Mouse (Mus musculus) olfactory bulb, adult 2 months (tissue): ENCODE measurements around the gene Prrg4.
"Not testable (repeated sequence)": the region's sequence is repeated elsewhere in the genome, so short reads cannot be mapped to it uniquely, and the experiment has no call there.

ENCODE experiments used
- CTCF ChIP-seq: fragments of 200-500 bp; IDR thresholded peaks from 2 replicates; pipeline ENCODE4 v1.5.1; 2012; ENCODE audit warnings: low read depth, mild to moderate bottlenecking, low read length, moderate library complexity; ENCODE audit not compliant: insufficient read depth
- POLR2A ChIP-seq: fragments of 200-500 bp; IDR thresholded peaks from 2 replicates; pipeline ENCODE4 v1.6.1; 2012; ENCODE audit warnings: mild to moderate bottlenecking, low read depth, low read length, moderate library complexity; ENCODE audit not compliant: insufficient read depth

DNA sequence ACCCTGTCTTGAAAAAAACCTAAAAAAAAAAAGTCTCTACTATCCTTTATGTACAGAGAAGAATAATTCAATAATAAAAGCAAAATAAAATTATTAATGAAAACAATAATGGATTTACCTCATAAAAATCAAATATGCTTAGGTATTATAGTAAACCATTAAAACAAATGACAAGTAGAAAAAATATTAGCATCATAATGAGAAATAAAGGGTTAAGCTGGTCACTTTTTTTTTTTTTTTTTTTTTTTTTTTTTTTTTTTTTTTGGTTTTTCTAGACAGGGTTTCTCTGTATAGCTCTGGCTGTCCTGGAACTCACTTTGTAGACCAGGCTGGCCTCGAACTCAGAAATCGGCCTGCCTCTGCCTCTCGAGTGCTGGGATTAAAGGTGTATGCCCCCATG, 8.4 kb upstream of the Prrg4 start:
- TF ChIP-seq POLR2A, CTCF: not testable (repeated sequence)
